Mouse (Mus musculus) lung, adult 2 months (tissue): ENCODE results near the gene Tmem132b.

ENCODE experiments used
- CTCF ChIP-seq: fragments of 200-500 bp; IDR thresholded peaks from 2 replicates; pipeline ENCODE4 v1.5.1; 2011; ENCODE audit warnings: mild to moderate bottlenecking, low read length, control low read depth; ENCODE audit not compliant: insufficient read depth
- POLR2A ChIP-seq: fragments of 200-500 bp; IDR thresholded peaks from 2 replicates; pipeline ENCODE4 v1.6.1; 2011; ENCODE audit warnings: low read depth, mild to moderate bottlenecking, control low read depth, low read length, borderline replicate concordance; ENCODE audit errors: extremely low read depth

- TF ChIP-seq POLR2A (no peak), CTCF (no peak)
These were observed 167.8 kb downstream of the Tmem132b start for GRCm38 (mm10) chr5:125699395-125699794.
